Mouse (Mus musculus): ENCODE measurements around the gene Reep6.

- TF ChIP-seq CTCF (IDR thresholded peaks at IDR 0.05; ENCODE audit: borderline replicate concordance, insufficient read depth, low read depth, low read length) (no peak), POLR2A (IDR thresholded peaks at IDR 0.05; ENCODE audit: borderline replicate concordance, insufficient read depth, low read length) (no peak)
Observed at GRCm38 (mm10) chr10:80315315-80315714, 14.4 kb upstream of the Reep6 start.

All from cerebellum, adult 2 months (tissue).